Mouse (Mus musculus) hindbrain, embryonic 12.5 days (tissue): Measurements from ENCODE around the gene Ppp1r21. TPM values are rescaled to one million over a fixed set of nuclear protein-coding genes. Genes with fewer than 3 reads are reported as not detected.

Experiments used
- ATAC-seq: fragments of 200-750 bp; cut with Nextera tagmentation; 2 replicates; pipeline ENCODE4 v1.8.0; 2017; ENCODE audit warnings: moderate TSS enrichment; ENCODE audit not compliant: low FRiP score
- H3K27ac ChIP-seq: fragments of 300-500 bp; sonication (generic); 2 replicates; pipeline ENCODE4 v1.5.1; 2016; ENCODE audit warnings: mild to moderate bottlenecking
- H3K27me3 ChIP-seq: fragments of 300-500 bp; sonication (generic); 2 replicates; pipeline ENCODE4 v1.6.1; 2016; ENCODE audit warnings: mild to moderate bottlenecking
- H3K36me3 ChIP-seq: fragments of 300-500 bp; sonication (generic); 2 replicates; pipeline ENCODE4 v1.6.1; 2016; ENCODE audit warnings: mild to moderate bottlenecking
- H3K4me1 ChIP-seq: fragments of 300-500 bp; sonication (generic); 2 replicates; pipeline ENCODE4 v1.6.1; 2016
- H3K4me2 ChIP-seq: fragments of 300-500 bp; sonication (generic); replicated peaks from 2 replicates; pipeline ENCODE4 v1.6.1; 2016; ENCODE audit warnings: mild to moderate bottlenecking
- H3K4me3 ChIP-seq: fragments of 300-500 bp; sonication (generic); 2 replicates; pipeline ENCODE4 v1.5.1; 2016; ENCODE audit warnings: mild to moderate bottlenecking
- H3K9ac ChIP-seq: fragments of 300-500 bp; sonication (generic); 2 replicates; pipeline ENCODE4 v1.6.1; 2016; ENCODE audit warnings: mild to moderate bottlenecking, moderate library complexity
- H3K9me3 ChIP-seq: fragments of 300-500 bp; sonication (generic); replicated peaks from 2 replicates; pipeline ENCODE4 v1.6.1; 2016; ENCODE audit warnings: mild to moderate bottlenecking
- WGBS: fragments of 180-500 bp; shearing (Covaris S2); methylation state at CpG from one replicate; pipeline ENCODE4 v1.1.7; 2016; 5-methylcytosine and 5-hydroxymethylcytosine counted together
- polyA plus RNA-seq: library from polyadenylated mRNA; unstranded; fragments of >200 nt; fragmentation: Nextera tagmentation; extraction: Ambion mirVana; gene quantifications from 2 replicates; pipeline ENCODE4 v1.2.1, GENCODE M21; 2016

The Ppp1r21 gene
- polyA plus RNA-seq, 1 experiment from 2014 or later, result 25.9 TPM

DNA sequence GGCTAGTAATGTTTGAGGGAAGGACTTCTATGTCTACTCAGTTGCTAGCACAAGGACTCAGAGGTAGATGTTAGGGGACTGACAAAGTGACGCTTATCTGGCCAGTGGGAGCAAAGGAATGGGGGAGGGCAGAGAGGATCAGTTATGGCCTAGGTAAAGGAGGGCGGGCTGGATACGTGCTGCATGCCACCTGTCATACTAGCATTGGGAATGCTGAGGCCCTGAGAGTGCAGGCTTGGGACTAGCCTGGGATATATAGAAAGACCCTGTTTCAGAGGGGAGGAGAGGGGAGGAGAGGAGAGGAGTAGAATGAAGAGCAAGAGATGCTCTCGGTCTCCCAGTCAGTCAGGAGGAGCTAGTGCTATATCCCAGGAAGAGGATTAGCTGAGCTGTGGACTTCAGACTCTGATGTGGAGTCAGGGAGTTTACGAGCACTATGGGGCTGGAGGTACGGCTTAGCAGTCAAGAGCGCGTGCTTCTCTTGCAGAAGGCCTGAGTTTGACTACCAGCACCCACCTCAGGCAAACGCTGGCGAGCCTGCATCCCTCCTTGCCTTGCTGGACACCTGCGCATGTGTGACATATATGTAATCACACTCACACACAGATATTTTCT lies 23.7 kb downstream of the Ppp1r21 start:
- no peak for ATAC-seq
- H3K4me3 ChIP-seq, result no peak overlapping the region
- H3K4me2 ChIP-seq, result no peak overlapping the region
- no peak overlapping the region for H3K9ac ChIP-seq
- H3K36me3 ChIP-seq, result peaks cover 34% of the 10 kb centered on the region
- H3K27me3 ChIP-seq, result no peaks in the 10 kb centered on the region
- peaks cover 10% of the 10 kb centered on the region; the same call in 1 of the 2 replicates for H3K4me1 ChIP-seq
- H3K9me3 ChIP-seq, result no peaks in the 10 kb centered on the region
- no peak overlapping the region for H3K27ac ChIP-seq
- 94% methylated on average over 11 of the region's 11 CpGs for WGBS

DNA sequence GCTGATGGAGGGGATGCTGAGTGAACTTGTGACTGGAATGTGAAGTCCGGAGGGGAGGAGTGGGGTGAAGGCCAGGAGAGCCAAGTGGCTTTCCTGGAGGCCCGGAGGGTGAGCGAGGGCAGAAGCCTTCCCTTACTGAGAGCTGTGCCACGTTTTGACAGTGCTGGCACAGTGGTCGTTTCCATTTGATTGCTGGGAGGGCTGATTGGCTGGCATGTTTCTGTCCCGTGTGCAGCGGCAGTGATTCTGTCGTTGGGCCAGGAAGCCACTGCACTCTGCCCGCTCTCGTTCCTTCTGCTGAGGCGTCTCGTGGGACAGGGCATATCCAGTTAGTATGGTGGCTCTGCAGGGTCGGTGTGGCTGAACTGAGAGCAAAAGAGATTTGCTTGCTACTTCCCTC lies 26.3 kb downstream of the Ppp1r21 start:
- H3K27ac ChIP-seq, result no peak overlapping the region
- peaks cover 26% of the 10 kb centered on the region for H3K36me3 ChIP-seq
- H3K4me2 ChIP-seq, result no peak overlapping the region
- H3K9ac ChIP-seq, result no peak overlapping the region
- peaks cover 10% of the 10 kb centered on the region; the same call in 1 of the 2 replicates for H3K4me1 ChIP-seq
- no peaks in the 10 kb centered on the region for H3K9me3 ChIP-seq
- no peak overlapping the region for H3K4me3 ChIP-seq
- H3K27me3 ChIP-seq, result no peaks in the 10 kb centered on the region
- 88% methylated on average over 13 of the region's 13 CpGs for WGBS
- ATAC-seq, result no peak

DNA sequence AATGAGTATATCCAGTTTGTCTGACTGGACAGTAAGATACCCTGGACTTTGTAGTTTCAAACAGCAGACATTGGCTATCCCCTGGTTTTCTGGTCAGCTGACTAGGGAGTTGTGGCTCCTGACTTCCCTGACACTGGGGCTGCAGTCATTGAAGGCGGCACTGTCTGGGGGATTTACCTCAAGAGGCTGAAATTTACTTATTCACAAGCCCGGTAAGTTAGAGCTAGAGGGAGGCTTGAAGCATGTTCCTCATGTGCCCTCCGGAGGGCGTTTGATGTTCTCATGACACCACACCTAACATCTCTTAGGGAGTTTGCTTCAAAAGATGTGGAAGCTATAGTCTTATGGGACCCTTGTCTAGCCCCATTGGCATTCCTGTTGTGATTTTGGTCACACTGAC lies 26.8 kb downstream of the Ppp1r21 start:
- Histone ChIP-seq H3K36me3 (peaks cover 30% of the 10 kb centered on the region), H3K27me3 (no peaks in the 10 kb centered on the region), H3K4me3 (no peak overlapping the region), H3K9me3 (no peaks in the 10 kb centered on the region), H3K4me2 (no peak overlapping the region), H3K27ac (no peak overlapping the region), H3K9ac (no peak overlapping the region), H3K4me1 (peaks cover 10% of the 10 kb centered on the region; the same call in 1 of the 2 replicates)
- WGBS, result 87% methylated on average over 4 of the region's 4 CpGs
- no peak for ATAC-seq

DNA sequence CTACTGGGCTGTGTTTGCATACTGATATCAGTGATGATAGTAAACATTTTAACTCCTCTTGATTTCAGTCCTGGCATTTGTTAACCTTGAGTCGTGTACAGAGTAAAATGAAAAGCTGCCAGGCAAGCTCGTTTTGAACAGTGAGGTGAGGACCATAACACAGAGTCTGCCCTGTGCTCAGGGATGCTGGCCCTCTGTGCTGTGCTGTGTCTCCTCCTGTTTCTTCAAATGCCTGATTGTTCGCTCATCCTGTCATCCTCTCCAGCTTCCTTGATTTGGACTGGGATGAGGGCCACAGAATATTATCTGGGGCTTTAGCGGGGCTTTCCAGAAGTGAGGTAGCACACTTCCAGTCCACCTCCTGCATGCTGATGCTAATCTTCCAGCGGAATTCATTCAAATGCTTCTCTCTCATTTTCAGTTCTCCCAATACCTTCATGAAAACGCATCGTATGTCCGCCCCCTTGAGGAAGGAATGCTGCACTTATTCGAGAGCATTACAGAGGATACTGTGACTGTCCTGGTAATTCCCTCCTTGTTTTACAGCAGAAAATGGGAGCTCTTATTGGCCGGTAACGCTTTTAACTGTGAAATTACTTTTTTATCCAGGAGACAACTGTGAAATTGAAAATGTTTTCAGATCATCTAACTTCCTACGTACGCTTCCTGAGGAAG lies 28.4 kb downstream of the Ppp1r21 start:
- peak; percentile 66; the same call in 1 of the 2 replicates for ATAC-seq
- Histone ChIP-seq H3K4me3 (no peak overlapping the region), H3K27me3 (no peaks in the 10 kb centered on the region), H3K9ac (0 out of 2 replicates have a peak overlapping the region, but pooled peaks have one; percentile 4), H3K9me3 (no peaks in the 10 kb centered on the region), H3K27ac (no peak overlapping the region), H3K4me2 (no peak overlapping the region), H3K4me1 (no peaks in the 10 kb centered on the region), H3K36me3 (peaks cover 41% of the 10 kb centered on the region)
- 33% methylated on average over 13 of the region's 13 CpGs for WGBS

DNA sequence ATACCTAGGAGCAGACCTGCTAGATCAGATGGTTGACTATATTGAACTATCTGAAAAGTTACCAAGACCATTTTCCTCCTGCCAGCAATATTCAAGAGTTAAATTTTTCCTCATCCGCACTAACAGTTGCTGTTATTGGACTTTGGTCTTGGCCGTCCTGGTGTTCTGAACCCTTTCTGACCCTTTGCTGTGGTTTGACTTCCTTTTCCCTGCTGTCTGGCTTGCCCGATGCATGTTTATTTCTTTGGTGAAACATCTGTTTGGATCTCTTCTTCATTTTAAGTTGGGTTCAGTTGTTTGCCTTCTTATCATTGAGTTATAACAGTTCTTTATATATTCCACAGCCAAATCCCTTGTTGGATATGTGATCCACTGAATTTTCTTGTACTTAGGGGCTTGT lies 33.7 kb downstream of the Ppp1r21 start:
- ATAC-seq, result no peak
- 80% methylated on average over 3 of the region's 3 CpGs for WGBS

DNA sequence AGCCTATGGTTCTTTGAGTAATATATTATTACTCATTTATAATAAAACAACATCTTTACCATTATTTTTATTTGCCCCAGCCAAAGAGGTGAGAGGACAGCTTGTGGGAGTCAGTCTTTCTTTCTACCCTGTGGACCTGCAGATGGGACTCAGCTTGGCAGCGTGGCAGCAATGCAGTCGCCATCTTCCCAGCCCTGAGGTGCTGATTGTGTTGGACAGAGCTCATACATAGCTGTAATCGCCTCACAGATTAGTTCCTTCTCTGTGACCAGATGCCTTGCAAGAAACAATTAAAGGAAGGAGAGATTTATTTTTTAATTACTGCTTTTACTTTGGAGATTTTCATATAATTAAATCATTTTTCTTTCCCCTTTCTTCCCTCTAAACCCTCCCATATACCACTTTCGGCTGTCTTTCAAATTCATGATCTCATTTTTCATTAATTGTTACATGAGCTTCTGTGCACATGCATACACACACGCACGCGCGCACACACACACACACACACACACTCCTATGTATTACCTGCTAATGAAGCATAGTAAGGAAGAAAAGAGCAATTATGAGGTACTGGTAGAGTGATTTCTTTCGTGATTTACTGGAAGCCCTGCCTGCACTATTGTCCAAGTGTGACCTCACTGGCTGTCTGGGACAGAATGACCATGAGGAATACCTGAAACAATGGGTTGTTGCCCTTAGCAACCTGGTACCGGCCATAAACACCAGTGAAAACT lies 40.1 kb downstream of the Ppp1r21 start:
- no peaks in the 10 kb centered on the region for H3K4me1 ChIP-seq
- no peak overlapping the region for H3K4me3 ChIP-seq
- H3K9ac ChIP-seq, result no peak overlapping the region
- 71% methylated on average over 10 of the region's 10 CpGs for WGBS
- peaks cover 66% of the 10 kb centered on the region for H3K36me3 ChIP-seq
- H3K9me3 ChIP-seq, result no peaks in the 10 kb centered on the region
- H3K27ac ChIP-seq, result no peak overlapping the region; the same call in 1 of the 2 replicates
- no peak overlapping the region for H3K4me2 ChIP-seq
- H3K27me3 ChIP-seq, result no peaks in the 10 kb centered on the region
- ATAC-seq, result peak; percentile 43; the same call in 1 of the 2 replicates

More for the DNA sequence above, 33.7 kb downstream of the Ppp1r21 start:
- H3K4me3 ChIP-seq, result no peak overlapping the region
- H3K27ac ChIP-seq, result no peak overlapping the region
- no peaks in the 10 kb centered on the region for H3K9me3 ChIP-seq
- peaks cover 48% of the 10 kb centered on the region for H3K36me3 ChIP-seq
- H3K9ac ChIP-seq, result no peak overlapping the region
- H3K4me1 ChIP-seq, result no peaks in the 10 kb centered on the region
- H3K4me2 ChIP-seq, result no peak overlapping the region
- H3K27me3 ChIP-seq, result no peaks in the 10 kb centered on the region

DNA sequence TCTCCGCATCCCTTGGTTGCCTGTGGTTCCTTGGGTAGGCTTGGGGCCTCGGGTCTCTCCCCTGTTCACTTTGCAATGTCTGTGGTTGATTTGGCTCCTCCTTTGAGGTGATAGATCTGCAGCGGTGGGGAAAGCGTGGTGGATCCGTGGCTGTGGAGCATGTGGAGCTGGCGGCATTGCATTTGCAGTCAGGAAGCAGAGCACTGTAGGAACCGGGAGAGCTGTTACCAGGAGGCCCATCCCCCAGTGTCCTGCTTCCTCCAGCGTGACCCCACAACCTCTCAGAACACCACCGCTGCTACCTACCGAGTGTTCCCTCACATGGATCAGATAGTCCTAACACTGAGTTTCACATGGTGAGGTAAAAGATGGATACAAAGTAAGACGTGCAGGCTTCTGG lies 40.9 kb downstream of the Ppp1r21 start:
- Histone ChIP-seq H3K27ac (no peak overlapping the region), H3K4me3 (no peak overlapping the region), H3K4me1 (no peaks in the 10 kb centered on the region), H3K4me2 (no peak overlapping the region), H3K9me3 (no peaks in the 10 kb centered on the region), H3K9ac (no peak overlapping the region), H3K36me3 (peaks cover 69% of the 10 kb centered on the region), H3K27me3 (no peaks in the 10 kb centered on the region)
- 79% methylated on average over 11 of the region's 11 CpGs for WGBS
- no peak; the same call in 1 of the 2 replicates for ATAC-seq

DNA sequence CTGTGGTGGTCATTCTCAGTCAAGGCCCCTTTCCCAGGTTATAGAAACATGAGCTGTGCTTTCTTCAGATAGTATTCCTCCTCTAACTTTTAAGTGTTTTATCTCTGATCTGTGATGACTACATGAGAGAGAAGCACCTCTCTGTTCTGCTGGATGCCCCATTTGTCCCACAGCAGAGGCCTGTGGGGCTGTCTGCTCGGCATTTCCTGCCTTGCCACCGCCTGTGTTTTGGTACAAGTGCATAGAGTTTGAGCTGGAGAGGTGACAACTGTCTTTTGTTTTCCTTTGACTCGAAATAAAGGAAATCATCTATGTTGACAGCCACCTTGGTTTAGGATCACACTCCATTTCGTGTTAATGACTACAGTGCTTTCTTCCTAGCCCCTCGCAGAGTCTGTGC lies 44.9 kb downstream of the Ppp1r21 start:
- Histone ChIP-seq H3K27ac (no peak overlapping the region), H3K4me3 (no peak overlapping the region), H3K4me1 (no peaks in the 10 kb centered on the region), H3K27me3 (no peaks in the 10 kb centered on the region), H3K9ac (no peak overlapping the region), H3K9me3 (no peaks in the 10 kb centered on the region), H3K4me2 (no peak overlapping the region), H3K36me3 (peaks cover 75% of the 10 kb centered on the region)
- ATAC-seq, result no peak
- WGBS, result 73% methylated on average over 5 of the region's 5 CpGs

DNA sequence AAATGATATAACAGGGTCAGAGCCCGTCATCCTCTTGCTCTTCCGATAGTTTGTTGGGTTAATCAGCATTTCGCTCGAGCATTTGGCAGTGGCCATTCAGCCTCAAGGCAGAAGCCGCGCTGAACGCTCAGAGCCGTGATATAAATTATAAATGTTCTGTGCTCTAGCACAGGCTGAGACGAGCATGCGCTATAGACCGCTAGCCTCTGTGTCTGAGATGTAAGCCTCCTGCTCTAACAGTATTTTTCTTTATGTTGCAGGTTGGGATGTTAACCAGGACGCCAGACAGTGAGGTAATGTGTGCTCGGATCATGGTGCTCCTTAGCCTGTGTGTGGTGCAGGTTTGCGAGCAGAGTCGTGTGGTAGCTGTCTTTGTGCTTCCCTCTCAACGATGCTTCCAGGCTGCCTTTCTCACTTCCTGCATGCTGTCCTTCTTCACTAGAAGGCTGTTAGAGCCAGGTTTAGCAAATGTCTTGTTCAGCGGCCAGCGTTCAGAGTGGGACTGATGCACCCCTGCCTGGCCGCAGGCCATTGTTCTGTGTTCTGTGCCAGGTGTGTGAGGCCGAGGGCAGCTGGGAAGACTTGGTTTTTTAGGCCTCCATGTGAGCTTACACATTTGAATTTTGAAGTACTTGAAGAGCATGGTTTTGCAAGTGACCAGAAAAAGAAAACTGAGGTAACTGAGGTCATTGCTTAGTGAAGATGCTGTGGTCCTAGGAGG lies 48.8 kb downstream of the Ppp1r21 start:
- H3K4me2 ChIP-seq, result no peak overlapping the region
- H3K9ac ChIP-seq, result no peak overlapping the region
- peak; percentile 49; the same call in 1 of the 2 replicates for ATAC-seq
- no peak overlapping the region for H3K4me3 ChIP-seq
- 85% methylated on average over 20 of the region's 20 CpGs for WGBS
- peaks cover 69% of the 10 kb centered on the region for H3K36me3 ChIP-seq
- H3K4me1 ChIP-seq, result no peaks in the 10 kb centered on the region
- 0 out of 2 replicates have a peak overlapping the region, but pooled peaks have one; percentile 4 for H3K27ac ChIP-seq
- no peaks in the 10 kb centered on the region for H3K9me3 ChIP-seq
- H3K27me3 ChIP-seq, result no peaks in the 10 kb centered on the region

DNA sequence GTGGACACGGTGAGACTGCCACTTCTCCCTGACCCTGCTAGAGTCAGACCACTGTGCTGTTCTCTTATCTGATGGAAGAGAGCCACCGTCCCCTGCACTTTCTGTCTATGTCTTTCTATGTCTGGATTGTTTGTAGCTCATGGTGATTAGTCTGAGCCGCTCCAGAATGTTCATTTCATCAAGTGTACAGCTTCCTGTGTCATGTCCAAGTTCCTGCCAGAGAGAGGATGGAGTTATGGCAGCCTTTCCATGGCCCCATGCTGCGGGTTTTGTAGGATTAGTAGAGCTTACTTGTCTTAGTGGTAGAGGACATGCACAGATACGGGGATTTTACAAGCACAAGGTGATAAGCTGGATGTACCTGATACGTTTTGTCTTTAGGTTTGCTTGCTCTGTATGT lies 50.6 kb downstream of the Ppp1r21 start:
- Histone ChIP-seq H3K9ac (no peak overlapping the region), H3K27ac (no peak overlapping the region), H3K36me3 (peaks cover 76% of the 10 kb centered on the region), H3K4me1 (no peaks in the 10 kb centered on the region), H3K4me2 (no peak overlapping the region), H3K9me3 (no peaks in the 10 kb centered on the region), H3K4me3 (no peak overlapping the region), H3K27me3 (no peaks in the 10 kb centered on the region)
- ATAC-seq, result no peak
- WGBS, result 90% methylated on average over 6 of the region's 6 CpGs

DNA sequence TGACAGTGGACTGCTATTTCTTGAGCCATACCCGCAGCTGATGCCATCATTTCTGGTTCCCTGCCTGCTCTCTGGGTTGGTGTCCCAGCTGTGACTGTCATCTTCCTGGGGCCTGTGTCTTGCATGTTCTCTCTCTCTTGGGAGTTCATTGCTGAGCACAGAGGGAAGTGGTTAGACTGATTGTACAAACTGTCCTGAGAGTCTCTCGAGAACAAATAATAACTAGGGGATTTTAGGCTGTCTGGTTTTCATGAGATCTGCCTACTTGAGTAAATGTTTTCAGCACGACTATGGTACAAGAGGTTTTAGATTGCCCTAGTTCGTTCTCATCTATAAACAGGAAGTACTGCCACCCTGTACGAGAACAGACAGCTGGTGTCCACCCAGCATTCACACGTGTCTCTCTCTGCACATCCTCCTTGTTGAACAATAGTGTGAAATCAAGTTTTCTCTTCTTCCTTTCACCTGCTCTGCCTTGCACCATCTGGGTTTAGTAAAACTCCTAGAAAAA lies 51.6 kb downstream of the Ppp1r21 start:
- 79% methylated on average over 6 of the region's 6 CpGs for WGBS
- H3K4me2 ChIP-seq, result no peak overlapping the region
- H3K27ac ChIP-seq, result no peak overlapping the region
- peaks cover 78% of the 10 kb centered on the region for H3K36me3 ChIP-seq
- H3K9ac ChIP-seq, result no peak overlapping the region
- no peaks in the 10 kb centered on the region for H3K27me3 ChIP-seq
- no peak for ATAC-seq
- H3K4me1 ChIP-seq, result no peaks in the 10 kb centered on the region
- H3K9me3 ChIP-seq, result no peaks in the 10 kb centered on the region
- H3K4me3 ChIP-seq, result no peak overlapping the region

DNA sequence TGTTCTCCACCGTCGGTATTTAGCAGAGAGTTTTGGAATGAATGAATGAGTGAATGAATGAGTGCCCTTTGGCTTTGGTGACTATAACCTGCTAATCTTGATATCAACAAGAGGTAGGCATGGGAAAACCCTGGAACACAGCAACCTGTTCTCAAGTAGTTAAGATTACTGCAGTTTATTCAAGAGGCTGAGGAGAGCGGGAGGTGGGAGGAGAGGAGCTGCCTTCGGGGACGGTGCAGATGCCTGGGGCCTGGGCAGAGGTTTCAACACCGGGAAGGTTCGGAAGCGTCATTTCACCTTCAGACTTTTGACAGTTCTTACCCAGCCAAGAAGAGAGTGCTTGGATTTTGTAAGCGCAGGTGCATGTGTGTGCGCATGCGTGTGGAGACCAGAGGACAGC lies 53.1 kb downstream of the Ppp1r21 start:
- H3K36me3 ChIP-seq, result peaks cover 77% of the 10 kb centered on the region
- no peaks in the 10 kb centered on the region for H3K4me1 ChIP-seq
- no peak overlapping the region for H3K27ac ChIP-seq
- ATAC-seq, result no peak
- no peak overlapping the region for H3K4me3 ChIP-seq
- 86% methylated on average over 11 of the region's 11 CpGs for WGBS
- H3K9ac ChIP-seq, result no peak overlapping the region
- no peak overlapping the region for H3K4me2 ChIP-seq
- no peaks in the 10 kb centered on the region for H3K27me3 ChIP-seq
- H3K9me3 ChIP-seq, result no peaks in the 10 kb centered on the region
